Comparison of ENCODE assay signal across 17 mouse cellular contexts in the genomic region with DNA sequence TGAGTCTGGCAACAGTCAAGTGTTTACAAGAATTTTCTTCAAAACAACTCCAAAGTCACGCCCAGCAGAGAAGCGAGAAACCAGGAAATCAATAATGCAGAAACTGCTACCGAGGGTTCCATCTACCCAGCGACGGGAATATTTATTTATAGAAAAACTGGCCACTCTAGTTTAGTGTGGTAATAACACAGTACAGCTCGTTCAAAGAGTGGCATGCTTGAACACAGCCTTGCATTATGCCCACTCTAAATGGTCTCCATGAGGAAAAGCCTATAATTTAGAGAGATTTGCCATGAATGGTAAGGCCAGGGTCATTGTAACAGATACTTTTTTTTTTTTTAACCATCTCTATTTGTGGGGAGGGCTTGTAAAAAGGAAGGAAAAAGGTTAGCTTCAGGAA.
"Had no signal": no experiment of that assay in that cellular context is flagged by ENCODE, and none has a peak within 500 bp of the region (broad histone marks: within the 10 kb centered on the region; RNA-seq: fewer than 3 reads in every experiment).

No protein-coding gene starts in this region.

- H3K4me2 ChIP-seq: lung, embryonic 15.5 days; midbrain, embryonic 11.5 days; midbrain, embryonic 13.5 days; midbrain, embryonic 15.5 days; neural tube, embryonic 12.5 days; stomach, embryonic 15.5 days had no signal

- H3K36me3 ChIP-seq: lung, embryonic 15.5 days; midbrain, embryonic 13.5 days; midbrain, embryonic 15.5 days; neural tube, embryonic 12.5 days; stomach, embryonic 15.5 days had no signal

- H3K27me3 ChIP-seq: lung, embryonic 15.5 days; megakaryocyte, embryonic 14.5 days; midbrain, embryonic 13.5 days; midbrain, embryonic 15.5 days; neural tube, embryonic 12.5 days; stomach, embryonic 15.5 days had no signal

- H3K4me3 ChIP-seq: lung, embryonic 15.5 days; megakaryocyte, embryonic 14.5 days; midbrain, embryonic 13.5 days; midbrain, embryonic 15.5 days; neural tube, embryonic 12.5 days; stomach, embryonic 15.5 days had no signal

- H3K9me3 ChIP-seq: lung, embryonic 15.5 days; megakaryocyte, embryonic 14.5 days; midbrain, embryonic 13.5 days; midbrain, embryonic 15.5 days; neural tube, embryonic 12.5 days; stomach, embryonic 15.5 days had no signal

- ATAC-seq: lung, postnatal 0 days; midbrain, embryonic 13.5 days; midbrain, embryonic 15.5 days had no signal

- H3K27ac ChIP-seq: lung, embryonic 15.5 days; macrophage; midbrain, embryonic 13.5 days; midbrain, embryonic 15.5 days; neural tube, embryonic 12.5 days; stomach, embryonic 15.5 days; stomach, postnatal 0 days had no signal

- DNase-seq: lung, adult 2 months; lung, postnatal 14 days; lung, postnatal 36 days; right cerebral cortex, postnatal 14 days; thymus, adult 2 months; thymus, postnatal 25 days; thymus, postnatal 4 days had no signal

- H3K4me1 ChIP-seq: lung, embryonic 15.5 days; midbrain, embryonic 13.5 days; midbrain, embryonic 15.5 days; neural tube, embryonic 12.5 days; stomach, embryonic 15.5 days had no signal

- H3K9ac ChIP-seq: lung, embryonic 15.5 days; midbrain, embryonic 13.5 days; midbrain, embryonic 15.5 days; neural tube, embryonic 12.5 days; stomach, embryonic 15.5 days had no signal
